Mouse (Mus musculus) cerebellum, adult 11 months (tissue): ENCODE measurements around the gene Gm9922.

Experiments
- DNase-seq: peaks from one replicate; pipeline ENCODE4 v3.0.0; 2022

Gm9922 gene

DNA sequence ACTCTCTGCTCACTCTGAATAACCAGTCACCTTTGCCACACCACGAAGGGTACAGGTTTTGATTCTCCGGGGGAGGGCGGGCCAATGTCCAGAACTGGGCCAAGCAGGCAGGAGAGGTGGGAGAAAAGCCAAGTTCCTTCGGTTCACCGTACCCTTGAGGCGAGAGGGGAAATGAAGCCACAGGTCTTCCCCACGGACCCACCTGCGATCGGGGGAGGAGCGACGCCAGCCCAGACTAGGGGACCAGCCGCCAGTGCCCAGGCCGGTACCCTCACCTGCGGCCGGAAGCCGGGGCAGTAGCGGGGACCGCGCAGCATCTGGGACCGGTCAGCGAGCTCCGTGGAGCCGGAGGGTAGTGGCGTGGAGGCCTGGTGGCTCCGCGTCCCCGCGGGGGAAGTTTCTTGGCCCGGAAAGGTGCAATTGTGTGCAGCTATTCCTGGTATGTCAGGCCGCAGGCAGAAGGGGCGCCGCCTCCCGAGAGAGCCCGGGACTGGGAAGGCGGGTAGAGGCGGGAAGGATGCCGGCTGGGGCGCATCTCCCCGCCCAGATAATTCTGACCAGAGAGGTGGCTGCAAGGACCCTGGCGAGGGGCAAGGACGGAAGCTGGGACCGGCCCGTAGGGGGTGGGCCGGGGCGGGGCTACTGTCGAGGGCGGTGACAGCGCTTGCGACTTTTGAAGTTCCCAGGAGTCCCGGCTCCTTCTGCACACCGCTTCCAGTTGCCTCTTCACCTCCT is at the start of gene Gm9922, which contains the start of gene Lmo7:
TSS of gene Gm9922 (minus strand) at position 578 of the 735 bp plus-strand sequence.
TSS of gene Lmo7 (plus strand) at position 721 of the 735 bp plus-strand sequence.
- no peak for DNase-seq

DNA sequence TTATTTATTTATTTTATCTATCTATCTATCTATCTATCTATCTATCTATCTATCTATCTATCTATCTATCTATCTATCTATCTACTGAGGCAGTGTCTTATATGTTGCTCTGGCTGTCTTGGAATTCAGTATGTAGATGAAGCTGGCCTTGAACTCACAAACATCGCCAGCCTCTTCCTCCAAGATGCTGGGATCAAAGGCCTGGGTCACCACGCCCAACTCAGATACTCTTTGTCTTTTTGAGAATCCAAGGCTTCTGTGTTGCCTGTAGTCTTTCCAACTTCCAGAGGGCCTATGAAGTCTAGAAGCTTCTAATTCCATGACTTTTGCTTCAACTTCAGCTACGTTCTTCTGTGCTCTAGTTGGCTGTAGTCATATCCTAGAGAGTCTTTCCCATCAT is 48.8 kb upstream of the Gm9922 start:
- no peak for DNase-seq

DNA sequence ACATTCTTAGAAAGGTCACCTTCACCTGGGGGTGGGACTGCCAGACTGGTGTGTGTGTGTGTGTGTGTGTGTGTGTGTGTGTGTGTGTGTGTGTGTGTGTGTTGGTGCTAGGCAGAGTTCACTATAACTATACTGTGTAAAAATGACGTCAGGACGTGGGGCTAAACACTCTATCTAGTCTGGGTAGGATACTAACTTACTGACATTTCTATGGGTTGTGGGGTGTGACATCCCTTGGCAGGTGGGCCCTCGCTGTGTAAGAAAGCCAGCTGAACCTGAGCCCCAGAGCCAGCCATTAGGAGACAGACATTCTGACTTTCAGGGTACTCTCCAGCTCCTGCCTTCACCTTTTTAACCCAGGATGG is 47.5 kb upstream of the Gm9922 start:
- DNase-seq: no peak

DNA sequence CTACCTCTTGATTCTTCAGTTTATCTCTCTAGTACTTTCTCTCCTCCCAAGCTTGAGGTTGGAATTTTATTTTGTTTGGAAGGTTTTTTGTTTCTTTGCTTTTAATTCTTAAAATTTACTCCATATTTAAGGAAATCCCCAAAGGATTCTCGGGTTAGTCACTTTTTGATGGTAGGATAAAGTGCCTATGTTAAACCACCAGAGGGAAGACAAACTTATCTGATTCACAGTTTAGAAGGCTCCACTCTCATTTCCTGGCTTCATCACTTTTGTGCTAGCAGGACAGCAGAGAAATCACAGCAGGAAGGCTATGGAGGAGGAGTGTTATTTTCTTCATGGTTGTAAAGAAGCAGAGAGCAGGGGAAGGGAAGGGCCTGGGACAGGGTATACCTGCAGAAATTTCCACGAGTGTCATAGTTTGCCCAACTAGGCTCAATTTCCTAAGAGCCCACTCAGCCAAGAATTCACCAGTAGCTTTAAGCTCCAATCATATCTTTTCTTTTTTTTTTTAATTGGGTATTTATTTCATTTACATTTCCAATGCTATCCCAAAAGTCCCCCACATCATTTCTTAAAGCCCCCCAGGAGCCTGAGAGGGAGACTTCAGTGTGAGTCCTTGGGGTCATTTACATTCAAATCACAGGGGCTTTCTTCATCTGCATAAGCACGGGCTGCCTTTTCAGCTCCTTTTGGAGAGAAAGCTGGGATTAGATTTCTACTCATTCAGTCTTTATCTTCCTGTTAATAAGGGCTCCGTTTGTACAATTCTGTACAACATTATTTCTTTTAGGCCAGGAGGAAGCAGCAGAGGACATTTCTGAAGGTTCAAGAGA is 46.9 kb upstream of the Gm9922 start:
- no peak for DNase-seq

DNA sequence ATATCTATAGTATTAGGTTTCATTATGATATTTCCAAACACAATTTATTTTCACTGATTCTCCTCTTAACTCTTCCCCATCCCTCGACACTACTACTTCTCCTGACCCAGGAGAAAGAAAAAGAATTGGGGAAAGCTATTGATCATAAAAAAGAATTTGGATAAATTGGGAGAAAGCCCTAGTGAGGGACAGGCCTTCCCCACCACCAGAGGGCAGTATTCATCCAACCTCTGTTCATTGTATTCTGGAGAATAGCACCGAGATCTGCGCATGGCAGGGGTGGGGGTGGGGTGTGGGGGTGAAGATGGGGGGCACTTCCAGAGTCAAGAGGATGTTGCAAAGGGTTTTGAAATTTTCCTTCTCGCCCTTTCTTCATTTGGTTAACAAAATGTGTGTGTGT is 45.0 kb upstream of the Gm9922 start:
- no peak for DNase-seq

DNA sequence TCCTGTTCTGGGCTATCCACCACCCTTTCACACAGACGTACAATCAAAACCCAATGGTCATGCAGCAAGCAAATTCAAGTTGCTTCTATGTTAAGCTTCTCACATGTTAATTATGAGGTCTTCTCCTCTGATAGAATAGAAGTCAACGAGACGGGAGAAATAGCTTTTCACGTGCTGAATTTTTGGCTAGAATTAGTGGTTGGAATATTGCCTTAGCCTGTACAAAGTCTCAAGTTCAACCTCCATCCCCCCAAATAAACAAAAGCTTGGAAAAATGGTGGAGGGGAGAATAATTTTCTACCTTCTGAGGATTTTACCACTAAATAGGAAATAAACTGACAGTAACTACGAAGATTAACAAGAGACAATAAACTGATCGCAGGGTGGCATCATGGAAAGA is 42.1 kb upstream of the Gm9922 start:
- DNase-seq: no peak

DNA sequence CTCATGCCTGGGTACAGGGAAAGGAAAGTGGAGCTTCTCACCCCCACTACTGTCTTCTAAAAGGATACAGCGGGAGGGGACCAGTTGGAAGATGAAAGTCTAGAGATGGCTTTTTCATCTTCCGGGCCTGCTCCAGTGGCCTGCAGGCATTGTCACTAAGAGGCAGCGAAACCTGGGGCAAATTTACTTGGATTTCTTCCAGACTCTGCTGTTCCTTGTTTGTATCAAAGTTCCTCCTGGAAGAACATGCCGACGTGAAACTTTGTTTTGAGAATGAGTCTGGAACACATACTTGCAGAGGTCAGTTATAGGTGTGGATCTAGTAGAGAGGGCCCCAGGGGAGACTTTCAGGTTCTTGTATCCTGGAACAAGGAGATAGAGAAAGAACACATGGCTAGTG is 41.7 kb upstream of the Gm9922 start:
- DNase-seq: no peak

DNA sequence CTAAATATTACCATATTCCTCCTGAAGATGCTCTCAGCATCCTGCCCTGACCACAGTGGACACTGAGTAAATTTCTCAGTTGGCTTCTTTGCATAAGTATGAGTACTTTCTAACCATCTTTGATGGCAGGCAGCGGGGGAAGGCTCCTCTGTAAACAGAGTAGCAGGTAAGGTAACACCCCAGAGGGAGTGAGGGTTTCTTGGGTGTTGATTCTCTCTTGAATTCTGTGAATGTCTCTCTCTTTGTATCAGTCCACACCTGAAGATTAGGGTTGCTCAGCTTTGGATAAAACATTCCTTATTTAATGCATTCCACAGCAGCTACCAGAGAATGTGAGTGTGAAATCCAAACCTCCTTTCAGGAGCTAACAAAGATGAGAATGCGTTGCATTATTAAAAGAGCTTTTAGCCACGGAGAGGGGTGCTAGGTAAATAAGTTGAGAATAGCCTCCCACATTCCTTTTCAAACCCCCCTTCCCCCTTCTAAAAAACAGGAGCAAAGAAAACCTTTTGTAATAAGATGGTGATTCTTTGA is 34.2 kb upstream of the Gm9922 start:
- DNase-seq: no peak

DNA sequence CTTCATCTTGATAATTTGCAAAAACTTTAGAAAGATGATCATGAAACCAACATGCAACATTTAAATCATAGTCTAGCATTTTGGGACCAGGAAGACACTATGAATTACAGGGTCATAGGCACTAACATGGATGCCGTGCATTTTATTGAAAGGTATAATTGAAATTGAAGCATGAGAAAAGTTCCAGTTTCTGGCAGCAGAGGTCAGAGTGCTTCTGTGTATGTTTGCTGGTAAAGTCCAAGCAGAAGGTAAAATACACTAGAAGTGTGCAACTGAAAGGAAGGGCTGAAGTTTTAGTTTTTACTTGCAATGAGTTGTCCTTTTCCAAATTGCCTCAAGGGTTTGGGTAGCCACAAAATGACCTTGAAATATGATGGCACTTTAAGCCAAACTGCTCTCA is 32.7 kb upstream of the Gm9922 start:
- no peak for DNase-seq

DNA sequence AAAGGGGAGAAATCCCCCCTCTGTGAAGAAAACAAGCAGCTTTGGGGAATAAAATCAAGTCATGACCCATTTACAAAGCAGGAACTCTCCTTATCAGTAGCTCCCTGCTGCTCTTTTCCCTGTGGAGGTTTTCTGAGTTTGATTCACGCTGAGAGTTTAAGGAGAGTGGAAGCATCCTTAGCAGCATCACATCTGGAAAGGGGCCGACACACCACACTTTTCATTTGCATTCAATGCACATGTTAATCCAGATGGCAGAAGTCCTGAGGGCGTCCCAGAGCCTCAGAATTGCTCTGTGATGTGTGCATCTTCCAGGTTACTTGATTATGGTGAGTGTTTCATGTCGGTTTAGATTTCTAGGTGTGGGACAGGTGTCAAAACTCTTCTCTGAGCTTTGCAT is 25.8 kb upstream of the Gm9922 start:
- no peak for DNase-seq

DNA sequence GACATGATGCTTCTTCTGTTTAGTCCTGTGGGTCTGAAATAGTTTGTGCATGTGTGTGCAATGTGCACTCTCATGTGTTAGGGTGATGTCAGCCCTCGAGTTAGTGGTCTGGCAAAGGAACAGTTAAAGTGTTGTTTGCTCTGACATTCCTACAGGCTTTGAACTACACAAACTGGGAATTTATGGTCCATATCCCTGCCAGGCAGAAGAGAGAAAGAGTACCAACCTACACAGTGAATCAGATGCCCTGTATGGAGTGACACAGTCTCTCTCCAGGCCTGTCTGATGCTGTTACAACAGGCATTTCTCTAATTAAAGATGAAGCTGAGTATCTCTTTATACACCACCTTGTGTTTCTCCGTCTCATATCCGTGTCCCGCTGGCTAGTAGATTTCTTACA is 21.3 kb upstream of the Gm9922 start:
- DNase-seq: no peak

DNA sequence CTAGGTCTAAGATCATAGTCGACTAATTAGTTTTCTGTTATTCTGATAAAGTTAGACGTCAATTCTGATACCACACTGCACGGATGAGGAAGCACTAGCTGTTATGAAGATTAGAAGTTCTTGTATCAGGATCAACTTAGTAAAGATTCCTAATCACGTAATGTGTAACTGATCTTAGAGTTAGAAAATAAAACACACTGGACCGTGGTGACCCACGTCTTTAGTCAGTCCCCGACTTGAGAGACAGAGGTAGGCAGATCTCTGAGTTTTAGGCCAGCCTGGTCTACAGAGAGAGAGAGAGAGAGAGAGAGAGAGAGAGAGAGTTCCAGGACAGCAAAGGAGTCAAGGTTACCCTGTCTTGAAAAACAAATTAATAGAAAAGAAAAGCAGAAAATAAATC is 18.8 kb upstream of the Gm9922 start:
- no peak for DNase-seq

DNA sequence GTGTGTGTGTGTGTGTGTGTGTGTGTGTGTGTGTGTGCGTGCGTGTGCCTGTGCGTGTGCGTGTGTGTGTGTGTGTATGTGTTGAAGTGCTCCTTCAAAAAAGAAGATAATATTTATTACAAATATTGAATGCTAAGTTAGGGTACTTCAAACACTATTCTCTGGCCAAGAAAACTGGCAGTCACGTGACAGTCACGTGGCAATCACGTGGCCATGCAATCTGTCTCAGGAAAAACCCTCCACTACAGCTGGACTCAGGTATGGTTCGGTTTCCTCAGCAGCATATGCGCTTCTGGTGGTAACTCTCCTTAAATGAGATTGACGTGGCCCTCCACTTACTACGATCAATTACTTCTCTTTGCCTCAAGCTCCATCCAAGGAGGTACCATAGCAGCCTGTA is 18.2 kb upstream of the Gm9922 start:
- no peak for DNase-seq

DNA sequence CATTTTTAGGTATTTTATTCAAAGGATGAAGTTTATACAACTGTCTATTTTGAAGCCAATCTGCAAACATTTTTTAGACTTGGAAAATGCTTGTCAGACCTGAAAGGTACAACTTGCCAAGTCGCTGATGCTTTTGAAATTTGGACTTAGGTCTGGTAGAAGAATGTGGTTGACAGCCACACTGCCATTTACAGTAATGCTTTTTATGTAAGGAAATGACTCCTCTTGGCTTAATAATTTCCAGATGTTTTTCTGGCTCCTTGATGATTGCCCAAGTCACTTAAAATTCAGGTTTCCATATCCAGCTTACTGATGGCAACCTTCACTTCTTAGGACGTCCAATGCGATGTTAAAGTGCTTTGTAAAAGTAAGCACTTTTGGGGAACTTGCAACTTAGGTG is 17.0 kb upstream of the Gm9922 start:
- DNase-seq: no peak

DNA sequence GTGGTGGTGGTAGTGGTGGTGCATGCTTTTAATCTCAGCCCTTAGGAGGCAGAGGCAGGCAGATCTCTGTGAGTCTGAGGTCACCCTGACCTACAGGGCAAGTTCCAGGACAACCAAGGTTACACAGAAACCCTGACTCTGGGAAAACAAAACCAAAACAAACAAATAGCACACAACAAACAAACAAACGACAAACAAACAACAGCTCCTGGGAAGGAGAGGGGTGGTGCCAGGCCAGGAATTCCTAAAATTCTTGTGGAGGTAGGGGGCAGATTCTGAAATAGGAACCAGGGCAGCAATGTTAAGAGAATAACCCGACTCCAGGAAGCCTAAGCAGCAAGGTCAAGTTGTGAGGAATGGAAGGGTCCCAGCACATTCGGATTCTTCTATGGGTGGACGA is 7.9 kb upstream of the Gm9922 start:
- DNase-seq: no peak

DNA sequence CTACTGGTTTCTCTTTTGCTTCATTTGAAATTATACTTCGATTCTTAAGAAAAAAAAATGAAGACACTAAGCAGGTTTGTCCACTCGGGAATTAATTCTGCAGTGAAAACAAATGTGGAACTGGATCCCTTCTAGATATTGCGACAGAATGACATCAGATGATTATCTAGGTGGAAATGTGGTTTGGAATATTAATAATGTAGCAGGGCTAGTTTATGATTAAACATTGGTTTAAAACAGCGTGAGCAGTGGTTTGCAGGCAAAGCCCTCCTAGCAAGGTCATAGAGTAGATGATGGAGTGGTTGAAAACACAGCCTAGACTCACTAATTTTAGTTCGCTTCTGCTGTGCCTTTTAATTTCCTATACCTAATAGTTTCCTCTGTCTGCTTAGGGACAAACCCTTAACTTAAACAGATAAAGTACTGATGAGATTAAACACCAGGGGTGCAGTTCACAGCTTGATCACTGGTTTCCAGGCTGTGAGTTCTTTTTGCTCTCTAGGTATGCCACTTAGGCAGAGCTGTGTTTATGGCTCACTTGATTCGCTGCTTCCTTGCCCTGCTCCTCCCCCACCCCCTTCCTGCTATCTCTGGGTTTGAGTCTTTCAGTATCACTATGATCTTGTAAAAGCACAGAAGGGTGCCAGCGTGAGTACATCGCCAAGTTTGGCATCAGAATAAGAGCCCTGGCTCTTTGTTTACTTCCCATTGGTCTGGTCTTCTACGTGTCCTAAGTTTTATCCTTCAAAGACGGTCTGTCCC is 4.1 kb upstream of the Gm9922 start:
- no peak for DNase-seq

DNA sequence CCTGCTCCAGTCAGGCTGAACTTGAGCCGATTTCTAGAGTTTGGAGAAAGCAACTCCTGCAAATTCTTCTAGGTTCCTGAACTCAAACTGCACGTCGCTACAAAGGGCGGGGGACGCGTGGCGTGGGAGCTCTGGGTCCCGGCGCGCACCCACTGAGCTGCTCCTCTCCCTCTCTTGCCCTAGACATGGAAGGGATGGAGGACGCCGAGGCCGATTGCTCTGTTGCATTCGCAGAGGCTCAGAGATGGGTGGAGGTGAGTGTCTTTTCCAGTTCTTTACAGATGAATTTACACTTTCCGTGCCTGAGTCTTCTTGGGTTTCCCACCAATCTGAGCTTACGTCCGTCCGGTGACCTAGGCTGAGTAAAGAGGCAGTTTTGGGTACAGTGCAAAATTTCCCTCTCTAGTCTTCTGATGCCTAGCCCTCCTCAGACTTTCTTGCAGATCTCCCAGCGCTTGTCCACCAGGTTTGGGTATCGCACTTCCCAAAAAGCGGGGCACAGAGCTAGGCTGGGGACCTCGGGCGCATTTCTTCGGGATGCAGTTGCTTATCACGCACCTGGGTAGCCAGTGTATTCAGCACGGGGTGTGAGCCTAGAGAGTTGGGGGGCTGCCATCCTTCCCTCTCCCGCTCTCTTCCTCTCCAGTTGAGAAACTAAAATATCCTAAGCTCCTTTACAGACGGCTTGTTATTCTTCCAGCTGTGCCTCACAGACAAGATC is 518 bp upstream of the Gm9922 start:
- no peak for DNase-seq

DNA sequence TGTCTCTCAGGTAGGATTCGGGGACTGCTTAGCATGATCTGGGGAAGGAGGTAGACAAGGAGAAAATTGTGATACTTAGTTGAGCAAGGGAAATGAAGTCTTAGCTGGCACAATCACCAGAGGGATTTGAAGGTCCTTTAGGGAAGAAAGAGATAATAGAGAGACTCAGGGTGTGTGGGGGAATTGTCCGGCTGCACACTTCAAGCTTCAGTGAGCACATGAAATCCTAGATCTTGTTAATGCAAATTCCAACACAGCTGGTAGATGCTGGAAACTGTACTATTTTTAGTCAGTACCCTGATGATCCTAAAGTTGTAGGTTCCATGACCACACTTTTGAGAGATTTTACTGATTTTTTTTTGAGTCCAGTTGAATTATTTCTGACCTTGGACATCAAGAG is 15.2 kb downstream of the Gm9922 start:
- DNase-seq: no peak

DNA sequence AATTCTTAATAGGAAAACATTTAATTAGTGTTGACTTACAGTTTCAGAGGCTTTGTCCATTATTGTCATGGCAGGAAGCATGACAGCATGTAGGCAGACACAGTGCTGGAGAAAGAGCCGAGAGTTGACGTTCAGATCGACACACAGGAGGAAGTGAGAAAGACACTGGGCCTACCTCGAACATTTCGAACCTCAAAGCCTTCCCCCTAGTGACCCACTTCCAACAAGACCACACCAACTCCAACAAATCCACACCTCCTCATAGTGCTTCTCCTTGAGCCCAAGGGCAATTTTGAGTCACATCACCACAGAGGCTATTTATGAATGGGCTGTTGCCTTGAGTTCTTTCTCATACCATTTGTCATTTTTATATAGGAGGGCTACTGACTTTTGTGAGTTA is 22.5 kb downstream of the Gm9922 start:
- DNase-seq: no peak

DNA sequence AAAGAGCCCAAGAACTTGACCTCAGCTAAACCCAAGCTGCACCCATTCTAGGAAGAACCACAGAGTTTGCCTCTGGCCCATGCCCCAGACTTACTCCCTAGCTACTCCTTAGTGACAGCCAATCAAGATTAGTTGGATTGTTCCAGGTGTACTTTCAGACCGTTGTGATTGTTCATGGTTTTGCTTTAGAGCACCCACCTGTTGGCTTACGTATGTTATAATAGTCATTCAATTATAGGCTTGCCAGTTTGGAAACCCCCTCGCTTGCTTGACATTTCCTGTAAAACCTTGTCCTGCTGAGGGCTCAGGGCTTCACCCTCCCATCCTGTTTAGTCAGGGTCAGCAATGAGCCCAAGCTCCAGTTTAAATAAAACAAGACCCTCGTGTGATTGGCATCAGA is 25.1 kb downstream of the Gm9922 start:
- DNase-seq: no peak

DNA sequence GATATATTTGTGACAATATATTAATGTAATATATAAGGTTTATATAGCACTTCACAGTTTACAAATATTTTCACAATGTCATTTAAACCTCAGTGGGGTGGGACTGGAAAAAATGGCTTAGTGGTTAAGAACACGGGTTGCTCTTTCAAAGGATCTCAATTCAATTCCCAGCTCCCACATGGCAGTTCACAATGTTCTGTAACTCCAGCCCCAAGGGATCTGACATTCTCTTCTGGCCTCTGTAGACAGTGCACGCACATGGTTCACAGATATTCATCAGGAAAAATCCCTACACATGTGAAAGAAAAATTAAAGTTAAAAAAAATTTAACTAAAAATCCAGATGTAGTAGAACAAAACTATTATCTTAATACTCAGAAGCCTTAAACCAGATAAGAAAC is 41.2 kb downstream of the Gm9922 start:
- no peak for DNase-seq

DNA sequence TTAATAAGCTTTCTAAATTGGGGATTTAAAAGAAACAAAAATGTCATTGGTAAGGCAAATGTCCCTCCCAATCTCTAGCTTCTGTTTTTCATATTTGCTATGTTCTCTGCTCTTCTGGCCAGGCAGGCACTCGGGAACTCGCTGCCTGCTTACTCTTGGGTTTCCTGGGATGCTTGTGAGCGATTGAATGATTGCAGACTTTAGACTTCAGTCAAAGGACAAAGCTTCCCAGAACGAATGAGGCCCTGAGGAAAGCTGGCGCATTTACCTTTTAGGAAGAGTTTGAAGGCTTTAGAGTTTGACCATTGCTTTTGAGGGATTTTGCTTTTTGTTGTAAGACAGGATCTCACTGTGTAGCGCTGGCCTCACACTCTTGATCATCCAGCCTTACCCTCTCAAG is 41.9 kb downstream of the Gm9922 start:
- no peak for DNase-seq
